Mouse (Mus musculus) layer of hippocampus, adult 2 months (tissue): Measurements from ENCODE around the gene Mcts2. TPM values are rescaled to one million over a fixed set of nuclear protein-coding genes. Genes with fewer than 3 reads are reported as not detected.

ENCODE experiments used
- DNase-seq, 2 experiments: peaks; one replicate each; pipeline ENCODE4 v3.0.0; 2022; ENCODE audit warnings: low spot score in 2 of 2
- H3K27ac ChIP-seq: fragments of 200-600 bp; 2 replicates; pipeline ENCODE4 v1.8.1; 2022
- H3K4me3 ChIP-seq: fragments of 200-600 bp; 2 replicates; pipeline ENCODE4 v1.8.1; 2022; ENCODE audit warnings: mild to moderate bottlenecking
- CTCF ChIP-seq: fragments of 200-600 bp; conservative IDR thresholded peaks from 2 replicates; pipeline ENCODE4 v1.8.1; 2022; ENCODE audit warnings: antibody characterized with exemption, mild to moderate bottlenecking, moderate library complexity
- total RNA-seq, 2 experiments: library from RNA; stranded (reverse); gene quantifications; 2 replicates each; pipeline ENCODE4 v1.2.3; 2021

The Mcts2 gene
- total RNA-seq, 2 experiments from 2014 or later = 18.8 to 20.8 TPM

DNA sequence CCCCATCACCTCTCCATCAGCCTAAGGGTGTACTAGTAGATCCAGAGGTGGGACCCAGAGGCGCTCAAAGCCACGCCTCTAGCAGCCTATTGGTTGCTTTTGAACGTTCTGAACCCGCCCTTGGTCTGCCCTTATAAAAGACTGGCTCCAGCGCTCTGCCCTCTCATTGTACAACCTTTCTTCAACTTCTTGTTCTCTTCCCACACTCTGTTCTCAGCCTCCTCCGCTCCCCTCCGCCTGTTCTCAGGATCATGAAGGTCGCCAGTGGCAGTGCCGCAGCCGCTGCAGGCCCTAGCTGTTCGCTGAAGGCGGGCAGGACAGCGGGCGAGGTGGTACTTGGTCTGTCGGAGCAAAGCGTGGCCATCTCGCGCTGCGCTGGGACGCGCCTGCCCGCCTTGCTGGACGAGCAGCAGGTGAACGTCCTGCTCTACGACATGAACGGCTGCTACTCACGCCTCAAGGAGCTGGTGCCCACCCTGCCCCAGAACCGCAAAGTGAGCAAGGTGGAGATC, 49.3 kb downstream of the Mcts2 start, which contains the start of gene Id1:
Gene Id1, plus strand, starts transcription at position 162 of the 512 bp plus-strand sequence.
- Histone ChIP-seq H3K27ac (peak within 1 kb of the TSS; percentile 82), H3K4me3 (peak within 1 kb of the TSS; percentile 60)
- DNase-seq = peak in 1 of 2 experiments; percentile 27
- no peak for TF ChIP-seq CTCF

DNA sequence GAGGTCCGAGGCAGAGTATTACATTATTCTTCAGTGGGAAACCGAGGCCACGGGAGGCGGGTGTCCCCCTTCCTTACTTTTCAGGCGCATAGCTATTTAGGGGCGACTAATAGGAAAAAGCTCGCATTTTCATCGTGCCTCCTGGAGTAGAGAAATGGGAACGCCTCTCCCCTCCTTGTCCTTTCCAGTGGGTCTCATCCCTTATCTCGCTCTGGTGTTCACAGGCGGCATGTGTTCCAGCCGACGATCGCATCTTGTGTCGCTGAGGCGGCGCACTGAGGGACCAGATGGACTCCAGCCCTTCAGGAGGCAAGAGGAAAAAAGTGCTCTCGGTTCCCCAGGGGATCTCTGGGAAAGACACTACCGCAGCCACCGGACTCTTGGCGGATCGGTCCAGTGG, 49.9 kb downstream of the Mcts2 start:
- Histone ChIP-seq H3K27ac (peak overlapping the region; percentile 69), H3K4me3 (peak overlapping the region; percentile 60)
- no peak for TF ChIP-seq CTCF
- DNase-seq = no peak

Other genes with a start within 250 kb of the Mcts2 start
- gene Defb23, start 222.4 kb upstream of the Mcts2 start, total RNA-seq = not detected
- gene Defb20, start 210.0 kb upstream of the Mcts2 start, total RNA-seq = not detected
- not detected for gene Defb22, start 196.9 kb upstream of the Mcts2 start, total RNA-seq
- gene Defb26, start 175.3 kb upstream of the Mcts2 start, total RNA-seq = not detected
- not detected for gene Defb28, start 168.8 kb upstream of the Mcts2 start, total RNA-seq
- not detected for gene Defb29, start 146.9 kb upstream of the Mcts2 start, total RNA-seq
- gene Gm17416, start 117.7 kb upstream of the Mcts2 start, total RNA-seq = not detected
- gene Defb21, start 114.3 kb upstream of the Mcts2 start, total RNA-seq = not detected
- gene Defb19, start 106.7 kb upstream of the Mcts2 start, total RNA-seq = not detected
- gene Defb45, start 87.6 kb upstream of the Mcts2 start, total RNA-seq = not detected
- gene Defb36, start 82.7 kb upstream of the Mcts2 start, total RNA-seq = not detected
- not detected for gene Defb25, start 64.0 kb upstream of the Mcts2 start, total RNA-seq
- 1 to 10 TPM in 1 of 2 experiments, under 1 TPM in 1; 0.42 to 2.0 TPM for gene Rem1, start 60.1 kb upstream of the Mcts2 start, total RNA-seq
- 10 to 100 TPM; 71.5 to 73.3 TPM for gene H13, start 17.6 kb upstream of the Mcts2 start, total RNA-seq
- gene Id1, start 49.2 kb downstream of the Mcts2 start, total RNA-seq = 10 to 100 TPM; 23.5 to 25.4 TPM
- gene Cox4i2, start 67.1 kb downstream of the Mcts2 start, total RNA-seq = 1 to 10 TPM; 1.4 to 1.6 TPM
- 100 to 1,000 TPM; 129 to 134 TPM for gene Bcl2l1, start 144.7 kb downstream of the Mcts2 start, total RNA-seq
- gene Tpx2, start 160.9 kb downstream of the Mcts2 start, total RNA-seq = 1 to 10 TPM; 2.0 to 2.2 TPM
- not detected for gene Mylk2, start 224.3 kb downstream of the Mcts2 start, total RNA-seq
- under 1 TPM; 0.37 to 0.84 TPM for gene Foxs1, start 246.2 kb downstream of the Mcts2 start, total RNA-seq